Mouse (Mus musculus) C2C12 (cell line): ENCODE data around the gene Gm13088. TPM values are rescaled to one million over a fixed set of nuclear protein-coding genes. Genes with fewer than 3 reads are reported as not detected.
"Not testable (repeated sequence)": the region's sequence is repeated elsewhere in the genome, so short reads cannot be mapped to it uniquely, and the experiment has no call there.

Experiments
- H3K27me3 ChIP-seq: one replicate; pipeline ENCODE4 v1.6.1; 2011; ENCODE audit not compliant: control insufficient read depth, insufficient read depth, insufficient read length
- H3K36me3 ChIP-seq: one replicate; pipeline ENCODE4 v1.6.1; 2011; ENCODE audit not compliant: control insufficient read depth, insufficient read depth
- H3K4me3 ChIP-seq: one replicate; pipeline ENCODE4 v1.5.1; 2011; ENCODE audit warnings: mild to moderate bottlenecking, control low read depth; ENCODE audit not compliant: poor library complexity, insufficient read depth, severe bottlenecking
- H3K79me2 ChIP-seq: one replicate; pipeline ENCODE4 v1.6.1; 2011; ENCODE audit not compliant: control insufficient read depth, insufficient read depth
- H3K79me3 ChIP-seq: one replicate; pipeline ENCODE4 v1.6.1; 2011; ENCODE audit warnings: low read depth, control low read depth
- H3ac ChIP-seq: one replicate; pipeline ENCODE3; 2011; ENCODE audit warnings: low read depth; ENCODE audit not compliant: control insufficient read depth, insufficient read length
- CEBPB ChIP-seq: IDR thresholded peaks from one replicate; pipeline ENCODE4 v1.6.1; 2011; ENCODE audit warnings: low read depth, mild to moderate bottlenecking, control low read depth, moderate library complexity
- CTCF ChIP-seq: IDR thresholded peaks from one replicate; pipeline ENCODE4 v1.5.1; 2011; ENCODE audit not compliant: control insufficient read depth, insufficient read depth, insufficient read length
- FOSL1 ChIP-seq: IDR thresholded peaks from one replicate; pipeline ENCODE4 v1.8.0; 2011; ENCODE audit warnings: mild to moderate bottlenecking, low read length; ENCODE audit not compliant: poor library complexity, insufficient read depth, severe bottlenecking
- MAX ChIP-seq: IDR thresholded peaks from one replicate; pipeline ENCODE4 v1.6.1; 2011; ENCODE audit warnings: mild to moderate bottlenecking, control low read depth
- MYOG ChIP-seq: IDR thresholded peaks from one replicate; pipeline ENCODE4 v1.6.1; 2011; ENCODE audit not compliant: control insufficient read depth, insufficient read length; ENCODE audit errors: extremely low read depth
- USF1 ChIP-seq: IDR thresholded peaks from one replicate; pipeline ENCODE4 v1.6.1; 2011; ENCODE audit warnings: low read depth, mild to moderate bottlenecking, control low read depth, moderate library complexity
- long read RNA-seq, 2 experiments: library from polyadenylated mRNA; unstranded; transcript quantifications; one replicate each; pipeline ENCODE4 v2.0.0; 2019 to 2020
- polyA plus RNA-seq: library from polyadenylated mRNA; unstranded; fragments of >200 nt; fragmentation: generic; extraction: Trizol; gene quantifications from one replicate; pipeline ENCODE4 v1.2.1, GENCODE M21; 2012; ENCODE audit warnings: missing spikeins

Gm13088 gene
- polyA plus RNA-seq: not detected
- long read RNA-seq, experiment 1: 0 reads
- long read RNA-seq, experiment 2: 0 reads

DNA sequence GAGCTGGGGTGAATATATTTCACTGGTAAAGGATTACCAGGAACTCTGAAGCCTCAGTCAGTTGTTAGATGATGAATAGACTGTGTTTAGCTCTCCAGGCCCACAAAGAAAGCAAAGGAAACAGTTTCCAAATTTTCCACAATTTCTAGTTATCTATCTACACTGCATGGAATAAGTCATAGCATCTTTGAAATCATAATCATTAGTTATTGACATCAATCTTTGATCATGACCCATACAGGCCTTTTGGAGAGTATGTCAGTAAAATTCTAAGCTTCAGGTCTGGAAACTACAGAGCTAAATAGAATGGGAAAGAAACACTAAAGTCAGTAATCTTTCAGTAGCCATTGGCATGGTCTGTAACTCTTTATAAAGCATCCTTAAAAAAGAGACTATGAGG, at the start of gene Gm13088:
Gene Gm13088, minus strand, starts transcription at position 101 of the 400 bp plus-strand sequence.
- H3K27me3 ChIP-seq, H3ac ChIP-seq, H3K79me2 ChIP-seq, H3K79me3 ChIP-seq, H3K4me3 ChIP-seq, H3K36me3 ChIP-seq: not testable (repeated sequence)

DNA sequence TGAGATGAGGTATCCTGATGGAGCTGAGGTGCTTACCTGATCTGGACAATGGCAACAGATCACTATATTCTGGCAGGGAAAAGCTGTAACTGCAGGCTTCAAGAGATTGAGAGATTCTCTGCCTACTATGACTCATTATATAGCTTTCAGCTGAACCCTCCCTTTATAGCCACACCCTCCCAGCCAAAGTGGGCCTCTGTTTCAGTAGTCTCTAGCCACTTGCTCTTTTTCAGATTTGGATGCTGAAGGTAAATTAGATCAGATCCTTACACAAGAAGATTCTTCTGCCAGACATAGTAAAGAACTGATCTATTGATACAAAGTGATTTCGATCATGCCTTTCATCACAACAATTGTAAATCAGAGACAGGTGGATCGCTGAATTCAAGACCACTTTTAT, 45.6 kb upstream of the Gm13088 start, which contains the start of gene Gm13089:
Gene Gm13089, minus strand, starts transcription at position 101 of the 400 bp plus-strand sequence.
- H3K36me3 ChIP-seq: no peaks in the 10 kb centered on the region
- no peak for TF ChIP-seq FOSL1
- no peak for TF ChIP-seq MYOG
- TF ChIP-seq USF1: no peak
- no peak for TF ChIP-seq MAX
- TF ChIP-seq CTCF: no peak
- TF ChIP-seq CEBPB: no peak
- H3K79me2 ChIP-seq: no peaks in the 10 kb centered on the region
- no peak within 1 kb of the TSS for H3K4me3 ChIP-seq
- H3K79me3 ChIP-seq: no peaks in the 10 kb centered on the region
- H3K27me3 ChIP-seq: no peaks in the 10 kb centered on the region
- no peak within 1 kb of the TSS for H3ac ChIP-seq

DNA sequence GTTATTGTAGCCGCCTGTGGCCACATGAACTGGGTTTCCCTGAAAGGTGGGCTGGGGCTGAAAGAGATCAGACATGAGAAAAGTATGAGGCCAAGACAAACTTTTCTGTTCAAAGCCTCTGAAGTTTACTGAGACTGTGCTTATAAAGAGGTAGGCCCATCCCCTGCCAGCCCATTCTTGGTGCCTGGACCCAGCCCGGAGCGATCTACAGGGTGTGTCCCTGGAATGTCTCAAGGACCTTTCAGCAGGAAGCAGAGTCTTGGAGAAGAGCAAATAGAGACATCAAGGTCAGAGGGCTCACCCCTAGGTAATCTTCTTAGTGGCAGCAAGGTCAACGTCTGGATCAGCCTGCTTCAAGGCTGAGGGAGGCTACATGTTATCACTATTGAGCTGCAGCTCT, 38.9 kb downstream of the Gm13088 start:
- not testable (repeated sequence) for H3ac ChIP-seq, H3K4me3 ChIP-seq, H3K79me3 ChIP-seq, H3K79me2 ChIP-seq, H3K36me3 ChIP-seq, H3K27me3 ChIP-seq

DNA sequence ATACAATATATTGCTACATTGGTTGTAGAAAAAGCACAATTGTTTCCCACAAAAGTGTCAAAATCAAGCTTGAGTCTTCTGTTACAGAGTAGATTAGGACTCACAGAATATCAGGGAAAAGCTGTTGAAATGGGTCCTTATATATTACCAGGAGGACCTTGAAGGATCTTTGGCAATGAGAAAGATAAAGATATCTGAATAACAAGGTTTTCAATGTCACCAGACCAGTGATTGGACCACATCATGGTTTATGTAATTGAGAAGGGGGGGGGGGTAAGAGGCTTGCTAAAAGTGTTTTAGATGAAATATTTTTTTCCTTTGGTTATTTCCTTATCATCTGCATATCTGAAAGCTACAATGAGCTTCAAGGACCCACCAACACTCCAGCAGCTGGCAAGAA, 42.3 kb downstream of the Gm13088 start, which contains the start of gene Gm13083:
Gene Gm13083, plus strand, starts transcription at position 301 of the 400 bp plus-strand sequence.
- not testable (repeated sequence) for H3K36me3 ChIP-seq

DNA sequence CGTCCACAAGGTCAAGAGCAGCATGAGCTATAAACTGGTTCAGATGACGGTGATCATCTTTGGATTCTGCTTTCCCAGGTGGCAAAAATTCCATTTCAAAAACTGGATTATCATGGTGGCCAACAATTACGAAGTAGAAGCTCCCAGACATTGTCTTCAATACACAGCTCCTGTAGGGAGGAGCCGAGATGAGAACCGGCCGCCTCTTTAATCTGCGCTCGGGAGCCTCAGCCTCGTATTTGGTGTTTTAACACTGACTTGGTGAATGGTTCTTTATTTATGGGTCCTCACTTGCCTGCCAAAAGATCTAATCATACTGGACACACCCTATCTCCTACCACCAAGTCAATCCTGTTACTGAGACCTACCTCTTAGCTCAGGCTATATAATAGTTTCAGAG, 45.1 kb downstream of the Gm13088 start:
- not testable (repeated sequence) for H3K36me3 ChIP-seq, H3K79me3 ChIP-seq, H3K4me3 ChIP-seq, H3ac ChIP-seq, H3K79me2 ChIP-seq, H3K27me3 ChIP-seq

More for the DNA sequence above, 42.3 kb downstream of the Gm13088 start, which contains the start of gene Gm13083:
- not testable (repeated sequence) for H3K79me2 ChIP-seq, H3ac ChIP-seq, H3K4me3 ChIP-seq, H3K27me3 ChIP-seq, H3K79me3 ChIP-seq

Other genes with a start within 250 kb of the Gm13088 start
- gene Pramef8, start 244.8 kb downstream of the Gm13088 start, polyA plus RNA-seq: 9.0 TPM
- not detected for gene Oog4, start 206.9 kb downstream of the Gm13088 start, polyA plus RNA-seq
- gene Gm13043, start 145.9 kb downstream of the Gm13088 start, polyA plus RNA-seq: 0.25 TPM
- gene Gm13040, start 121.3 kb downstream of the Gm13088 start, polyA plus RNA-seq: 0.09 TPM
- gene BC080695, start 105.5 kb downstream of the Gm13088 start, polyA plus RNA-seq: 0.07 TPM
- gene Gm13057, start 105.5 kb downstream of the Gm13088 start, polyA plus RNA-seq: not detected
- 0.07 TPM for gene Gm13083, start 42.2 kb downstream of the Gm13088 start, polyA plus RNA-seq
- gene Gm13089, start 45.5 kb upstream of the Gm13088 start, polyA plus RNA-seq: not detected
- gene Gm13078, start 62.2 kb upstream of the Gm13088 start, polyA plus RNA-seq: 0.09 TPM
- not detected for gene Gm13023, start 132.1 kb upstream of the Gm13088 start, polyA plus RNA-seq
- not detected for gene Gm13084, start 158.8 kb upstream of the Gm13088 start, polyA plus RNA-seq
- not detected for gene Gm13103, start 189.3 kb upstream of the Gm13088 start, polyA plus RNA-seq
- 0.07 TPM for gene Pramef6, start 243.1 kb upstream of the Gm13088 start, polyA plus RNA-seq